In genomic region chr15:97607617-97608206, GRCm38 (mm10) we compare ENCODE assay signal across 13 mouse cellular contexts.
A peak's percentile ranks its signal among the peaks of the same experiment; 100 is the strongest.
DNase-seq lines count a peak whose midpoint lies in the region; ATAC-seq lines count a peak whose summit lies in the region.
"Had no signal": no experiment of that assay in that cellular context is flagged by ENCODE, and none has a peak within 500 bp of the region (broad histone marks: within the 10 kb centered on the region; RNA-seq: fewer than 3 reads in every experiment).

No protein-coding gene starts in this region.

- 0 out of 2 replicates have a peak overlapping the region, but pooled peaks have one; percentile 0 for H3K4me3 ChIP-seq in hindbrain, embryonic 12.5 days
- H3K4me3 ChIP-seq in hindbrain, embryonic 11.5 days (ENCODE audit: low read depth, low read length) = no peak overlapping the region
- 0 out of 2 replicates have a peak overlapping the region, but pooled peaks have one; percentile 4 for H3K4me3 ChIP-seq in forebrain, embryonic 13.5 days
- H3K4me3 ChIP-seq in midbrain, embryonic 11.5 days (ENCODE audit: low read depth, low read length) = no peak overlapping the region

- ATAC-seq in hindbrain, embryonic 12.5 days (ENCODE audit: low FRiP score) = 0 out of 2 replicates have a peak, but pooled peaks have one; percentile 31
- no peak for ATAC-seq in hindbrain, embryonic 11.5 days (ENCODE audit: low FRiP score)
- ATAC-seq in forebrain, embryonic 13.5 days = peak; percentile 50
- no peak for ATAC-seq in midbrain, embryonic 11.5 days (ENCODE audit: low FRiP score)

- no peak for DNase-seq in hindbrain, embryonic 11.5 days (ENCODE audit: low spot score)
- peak; percentile 86 for DNase-seq in midbrain, embryonic 11.5 days (ENCODE audit: low spot score, missing footprints)
- DNase-seq in retina, embryonic 14.5 days (ENCODE audit: low spot score) = peak; percentile 46
- DNase-seq in ovary, postnatal 14 days (ENCODE audit: low spot score) = no peak
- no peak for DNase-seq in ovary, postnatal 10 days (ENCODE audit: low spot score)
- DNase-seq in kidney, adult 8-10 months = no peak
- DNase-seq: heart, postnatal 10 days; kidney, adult 9 months; lung, adult 2 months; right cerebral cortex, adult 18-20 months had no signal

- WGBS in hindbrain, embryonic 12.5 days = 42% methylated on average over 15 of the region's 15 CpGs
- 59% methylated on average over 15 of the region's 15 CpGs for WGBS in hindbrain, embryonic 11.5 days
- 25% methylated on average over 15 of the region's 15 CpGs for WGBS in forebrain, embryonic 13.5 days
- WGBS in midbrain, embryonic 11.5 days = 53% methylated on average over 15 of the region's 15 CpGs

- H3K9me3 ChIP-seq in hindbrain, embryonic 12.5 days (replicated peaks) = no peaks in the 10 kb centered on the region
- no peaks in the 10 kb centered on the region for H3K9me3 ChIP-seq in hindbrain, embryonic 11.5 days (ENCODE audit: control insufficient read depth, low read length)
- H3K9me3 ChIP-seq in forebrain, embryonic 13.5 days (replicated peaks) = no peaks in the 10 kb centered on the region
- H3K9me3 ChIP-seq in midbrain, embryonic 11.5 days (ENCODE audit: control insufficient read depth, low read length) = peaks cover 3% of the 10 kb centered on the region; the same call in 1 of the 2 replicates
- H3K9me3 ChIP-seq: limb, embryonic 12.5 days had no signal

- no peak overlapping the region for H3K9ac ChIP-seq in hindbrain, embryonic 12.5 days
- H3K9ac ChIP-seq in hindbrain, embryonic 11.5 days (ENCODE audit: low read depth, low read length) = no peak overlapping the region
- peak overlapping the region; percentile 58; the same call in 1 of the 2 replicates for H3K9ac ChIP-seq in forebrain, embryonic 13.5 days
- H3K9ac ChIP-seq in midbrain, embryonic 11.5 days (ENCODE audit: low read length) = no peak overlapping the region

- no peaks in the 10 kb centered on the region for H3K36me3 ChIP-seq in hindbrain, embryonic 12.5 days
- no peaks in the 10 kb centered on the region for H3K36me3 ChIP-seq in hindbrain, embryonic 11.5 days (ENCODE audit: control insufficient read depth, insufficient read depth, low read length)
- no peaks in the 10 kb centered on the region for H3K36me3 ChIP-seq in forebrain, embryonic 13.5 days (ENCODE audit: poor library complexity, severe bottlenecking)
- no peaks in the 10 kb centered on the region for H3K36me3 ChIP-seq in midbrain, embryonic 11.5 days (ENCODE audit: control insufficient read depth, insufficient read depth, low read length)
- H3K36me3 ChIP-seq: limb, embryonic 12.5 days had no signal

- H3K4me2 ChIP-seq in hindbrain, embryonic 12.5 days (replicated peaks) = peak overlapping the region; percentile 64
- no peak overlapping the region; the same call in 1 of the 2 replicates for H3K4me2 ChIP-seq in hindbrain, embryonic 11.5 days (replicated peaks; ENCODE audit: low read depth, low read length)
- H3K4me2 ChIP-seq in forebrain, embryonic 13.5 days = peak overlapping the region; percentile 70
- H3K4me2 ChIP-seq in midbrain, embryonic 11.5 days = peak overlapping the region; percentile 57; the same call in 1 of the 2 replicates

- peaks cover 3% of the 10 kb centered on the region; the same call in 1 of the 2 replicates for H3K27me3 ChIP-seq in hindbrain, embryonic 12.5 days
- no peaks in the 10 kb centered on the region for H3K27me3 ChIP-seq in hindbrain, embryonic 11.5 days (ENCODE audit: control insufficient read depth, insufficient read depth, low read length)
- peaks cover 19% of the 10 kb centered on the region for H3K27me3 ChIP-seq in forebrain, embryonic 13.5 days
- H3K27me3 ChIP-seq in midbrain, embryonic 11.5 days (ENCODE audit: control insufficient read depth, insufficient read depth, low read length) = no peaks in the 10 kb centered on the region; the same call in 1 of the 2 replicates
- H3K27me3 ChIP-seq: limb, embryonic 12.5 days had no signal

- H3K27ac ChIP-seq in hindbrain, embryonic 12.5 days = peak overlapping the region; percentile 95
- H3K27ac ChIP-seq in hindbrain, embryonic 11.5 days (ENCODE audit: low read depth, low read length) = no peak overlapping the region
- H3K27ac ChIP-seq in forebrain, embryonic 13.5 days = peak overlapping the region; percentile 92
- H3K27ac ChIP-seq in midbrain, embryonic 11.5 days (ENCODE audit: low read depth, low read length) = no peak overlapping the region; the same call in 1 of the 2 replicates
- H3K27ac ChIP-seq: limb, embryonic 12.5 days had no signal

- H3K4me1 ChIP-seq in hindbrain, embryonic 12.5 days = peaks cover 15% of the 10 kb centered on the region
- H3K4me1 ChIP-seq in hindbrain, embryonic 11.5 days (replicated peaks; ENCODE audit: control insufficient read depth, insufficient read depth, low read length) = peaks cover 5% of the 10 kb centered on the region; the same call in 1 of the 2 replicates
- H3K4me1 ChIP-seq in forebrain, embryonic 13.5 days = peaks cover 23% of the 10 kb centered on the region
- H3K4me1 ChIP-seq in midbrain, embryonic 11.5 days (ENCODE audit: control insufficient read depth, insufficient read depth, low read length) = peaks cover 6% of the 10 kb centered on the region

Comparison
In these comparisons a context has a peak if more than half of its experiments do, and no peak if none do; other contexts are left out.
1. ATAC-seq: peak in hindbrain, embryonic 12.5 days (single experiment) and forebrain, embryonic 13.5 days (single experiment); none in hindbrain, embryonic 11.5 days (single experiment) and midbrain, embryonic 11.5 days (single experiment).
2. H3K27ac ChIP-seq: peak in hindbrain, embryonic 12.5 days (single experiment) and forebrain, embryonic 13.5 days (single experiment); none in hindbrain, embryonic 11.5 days (single experiment) and midbrain, embryonic 11.5 days (single experiment).
3. H3K4me3 ChIP-seq: peak in hindbrain, embryonic 12.5 days (single experiment) and forebrain, embryonic 13.5 days (single experiment); none in hindbrain, embryonic 11.5 days (single experiment) and midbrain, embryonic 11.5 days (single experiment).
4. DNase-seq: peak in midbrain, embryonic 11.5 days (single experiment) and retina, embryonic 14.5 days (single experiment); none in hindbrain, embryonic 11.5 days (single experiment), ovary, postnatal 14 days (single experiment), ovary, postnatal 10 days (single experiment) and kidney, adult 8-10 months (0 of 2).